Mouse (Mus musculus) neural tube, embryonic 12.5 days (tissue): Measurements from ENCODE around the gene Tob1. TPM values are rescaled to one million over a fixed set of nuclear protein-coding genes. Genes with fewer than 3 reads are reported as not detected.

Experiments
- ATAC-seq: fragments of 200-750 bp; cut with Nextera tagmentation; 2 replicates; pipeline ENCODE4 v1.8.0; 2017; ENCODE audit warnings: low read depth, mild to moderate bottlenecking, moderate TSS enrichment, moderate library complexity; ENCODE audit not compliant: low FRiP score
- H3K27ac ChIP-seq: fragments of 300-500 bp; sonication (generic); 2 replicates; pipeline ENCODE4 v1.5.1; 2016
- H3K27me3 ChIP-seq: fragments of 300-500 bp; sonication (generic); replicated peaks from 2 replicates; pipeline ENCODE4 v1.6.1; 2016; ENCODE audit warnings: mild to moderate bottlenecking
- H3K36me3 ChIP-seq: fragments of 300-500 bp; sonication (generic); 2 replicates; pipeline ENCODE4 v1.6.1; 2016; ENCODE audit warnings: mild to moderate bottlenecking
- H3K4me1 ChIP-seq: fragments of 300-500 bp; sonication (generic); 2 replicates; pipeline ENCODE4 v1.6.1; 2016
- H3K4me2 ChIP-seq: fragments of 300-500 bp; sonication (generic); replicated peaks from 2 replicates; pipeline ENCODE4 v1.6.1; 2016; ENCODE audit warnings: mild to moderate bottlenecking
- H3K4me3 ChIP-seq: fragments of 300-500 bp; sonication (generic); 2 replicates; pipeline ENCODE4 v1.5.1; 2016
- H3K9ac ChIP-seq: fragments of 300-500 bp; sonication (generic); 2 replicates; pipeline ENCODE4 v1.6.1; 2016; ENCODE audit warnings: mild to moderate bottlenecking
- H3K9me3 ChIP-seq: fragments of 300-500 bp; sonication (generic); 2 replicates; pipeline ENCODE4 v1.6.1; 2016; ENCODE audit warnings: mild to moderate bottlenecking
- WGBS: fragments of 180-500 bp; shearing (Covaris S2); methylation state at CpG from one replicate; pipeline ENCODE4 v1.1.7; 2016; 5-methylcytosine and 5-hydroxymethylcytosine counted together
- polyA plus RNA-seq: library from polyadenylated mRNA; unstranded; fragments of >200 nt; fragmentation: Nextera tagmentation; extraction: Ambion mirVana; gene quantifications from 2 replicates; pipeline ENCODE4 v1.2.1, GENCODE M21; 2016

Tob1 gene
- polyA plus RNA-seq, 1 experiment from 2014 or later, result 43.3 TPM

- WGBS, result 22% methylated on average over 1 of the region's 1 CpGs
- H3K9me3 ChIP-seq, result no peaks in the 10 kb centered on the region
- no peaks in the 10 kb centered on the region for H3K36me3 ChIP-seq
- no peak overlapping the region for H3K4me2 ChIP-seq
- H3K27ac ChIP-seq, result no peak overlapping the region
- no peaks in the 10 kb centered on the region for H3K4me1 ChIP-seq
- H3K27me3 ChIP-seq, result no peaks in the 10 kb centered on the region
- no peak overlapping the region for H3K4me3 ChIP-seq
- H3K9ac ChIP-seq, result no peak overlapping the region
- no peak for ATAC-seq
Measured at GRCm38 (mm10) chr11:94179768-94180167, 31.5 kb upstream of the Tob1 start.

GRCm38 (mm10) chr11:94180194-94180593, 31.1 kb upstream of the Tob1 start:
- Histone ChIP-seq H3K9me3 (no peaks in the 10 kb centered on the region), H3K9ac (no peak overlapping the region), H3K27ac (no peak overlapping the region), H3K36me3 (no peaks in the 10 kb centered on the region), H3K27me3 (no peaks in the 10 kb centered on the region), H3K4me1 (no peaks in the 10 kb centered on the region), H3K4me3 (no peak overlapping the region), H3K4me2 (no peak overlapping the region)
- 79% methylated on average over 4 of the region's 4 CpGs for WGBS
- ATAC-seq, result no peak

DNA sequence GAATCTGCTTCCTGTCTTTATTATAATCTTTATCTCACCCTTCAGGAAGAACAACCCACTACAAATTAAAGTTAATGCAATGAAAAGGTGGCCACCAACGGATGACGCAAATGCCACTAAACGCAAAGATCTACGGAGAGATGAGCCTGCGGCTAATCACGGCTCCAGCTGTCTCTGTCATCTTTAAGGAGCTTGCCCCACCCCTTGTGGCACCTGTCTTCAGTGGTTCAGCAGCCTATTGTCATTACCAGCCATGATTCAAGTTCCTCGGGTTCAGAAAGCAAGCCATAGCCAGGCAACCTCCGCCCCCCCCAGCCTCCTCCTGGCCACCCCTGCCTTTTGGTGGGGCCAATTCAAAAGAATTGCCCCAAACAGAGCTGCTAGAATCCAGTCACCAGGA, 29.6 kb upstream of the Tob1 start:
- no peaks in the 10 kb centered on the region for H3K36me3 ChIP-seq
- no peak overlapping the region for H3K27ac ChIP-seq
- H3K9ac ChIP-seq, result no peak overlapping the region
- no peak overlapping the region for H3K4me3 ChIP-seq
- no peaks in the 10 kb centered on the region for H3K9me3 ChIP-seq
- ATAC-seq, result no peak
- no peak overlapping the region for H3K4me2 ChIP-seq
- WGBS, result 90% methylated on average over 8 of the region's 8 CpGs
- H3K27me3 ChIP-seq, result no peaks in the 10 kb centered on the region
- no peaks in the 10 kb centered on the region for H3K4me1 ChIP-seq

DNA sequence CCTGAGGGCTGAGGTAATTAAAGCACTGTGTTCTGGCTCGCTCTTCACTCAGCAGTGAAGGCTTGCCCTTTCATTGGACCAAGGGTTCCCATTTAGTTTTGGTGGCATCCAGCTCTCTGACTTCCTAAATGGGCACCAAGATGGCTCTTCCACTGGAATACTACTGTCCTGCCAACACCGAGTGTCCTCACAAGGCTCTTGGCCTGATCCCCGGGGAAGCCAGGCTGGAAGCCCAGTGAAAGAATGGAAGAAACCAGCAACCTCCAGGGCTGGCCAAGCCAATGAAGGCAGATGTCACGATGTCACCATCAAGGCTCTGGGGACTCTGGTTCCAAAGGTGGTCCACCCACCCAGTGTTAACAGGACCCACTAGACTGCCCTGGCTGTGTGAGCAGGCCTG, 28.5 kb upstream of the Tob1 start:
- H3K27ac ChIP-seq, result no peak overlapping the region
- H3K9me3 ChIP-seq, result no peaks in the 10 kb centered on the region
- H3K9ac ChIP-seq, result no peak overlapping the region
- no peaks in the 10 kb centered on the region for H3K27me3 ChIP-seq
- ATAC-seq, result no peak
- no peak overlapping the region for H3K4me3 ChIP-seq
- H3K4me2 ChIP-seq, result no peak overlapping the region
- H3K4me1 ChIP-seq, result no peaks in the 10 kb centered on the region
- H3K36me3 ChIP-seq, result no peaks in the 10 kb centered on the region
- 93% methylated on average over 4 of the region's 4 CpGs for WGBS

- no peaks in the 10 kb centered on the region for H3K27me3 ChIP-seq
- no peak overlapping the region for H3K9ac ChIP-seq
- H3K4me3 ChIP-seq, result no peak overlapping the region
- H3K4me2 ChIP-seq, result no peak overlapping the region
- WGBS, result 90% methylated on average over 5 of the region's 5 CpGs
- no peaks in the 10 kb centered on the region for H3K9me3 ChIP-seq
- ATAC-seq, result no peak
- no peaks in the 10 kb centered on the region for H3K36me3 ChIP-seq
- H3K4me1 ChIP-seq, result no peaks in the 10 kb centered on the region
- no peak overlapping the region for H3K27ac ChIP-seq
Measured at GRCm38 (mm10) chr11:94183120-94183519, 28.1 kb upstream of the Tob1 start.

GRCm38 (mm10) chr11:94183671-94184070, 27.6 kb upstream of the Tob1 start:
- WGBS, result 79% methylated on average over 2 of the region's 2 CpGs
- Histone ChIP-seq H3K9me3 (no peaks in the 10 kb centered on the region), H3K27ac (no peak overlapping the region), H3K4me1 (no peaks in the 10 kb centered on the region), H3K9ac (no peak overlapping the region), H3K27me3 (no peaks in the 10 kb centered on the region), H3K4me2 (no peak overlapping the region), H3K36me3 (no peaks in the 10 kb centered on the region), H3K4me3 (no peak overlapping the region)
- ATAC-seq, result no peak

GRCm38 (mm10) chr11:94189579-94189978, 21.7 kb upstream of the Tob1 start:
- no peak overlapping the region for H3K4me2 ChIP-seq
- WGBS, result 58% methylated on average over 10 of the region's 10 CpGs
- H3K9me3 ChIP-seq, result no peaks in the 10 kb centered on the region
- no peak overlapping the region for H3K9ac ChIP-seq
- H3K4me1 ChIP-seq, result no peaks in the 10 kb centered on the region; the same call in 1 of the 2 replicates
- H3K27ac ChIP-seq, result no peak overlapping the region
- no peak overlapping the region for H3K4me3 ChIP-seq
- H3K27me3 ChIP-seq, result no peaks in the 10 kb centered on the region
- no peak for ATAC-seq
- no peaks in the 10 kb centered on the region for H3K36me3 ChIP-seq

- H3K9me3 ChIP-seq, result no peaks in the 10 kb centered on the region
- no peak overlapping the region for H3K9ac ChIP-seq
- H3K36me3 ChIP-seq, result no peaks in the 10 kb centered on the region
- H3K27me3 ChIP-seq, result no peaks in the 10 kb centered on the region
- no peak overlapping the region for H3K4me3 ChIP-seq
- no peak overlapping the region for H3K4me2 ChIP-seq
- H3K4me1 ChIP-seq, result peaks cover 4% of the 10 kb centered on the region
- ATAC-seq, result no peak
- 87% methylated on average over 5 of the region's 5 CpGs for WGBS
- H3K27ac ChIP-seq, result no peak overlapping the region
Measured at GRCm38 (mm10) chr11:94190665-94191064, 20.6 kb upstream of the Tob1 start.

- Histone ChIP-seq H3K4me2 (no peak overlapping the region), H3K27me3 (no peaks in the 10 kb centered on the region), H3K36me3 (no peaks in the 10 kb centered on the region), H3K9me3 (no peaks in the 10 kb centered on the region), H3K4me1 (peaks cover 4% of the 10 kb centered on the region), H3K27ac (no peak overlapping the region), H3K9ac (no peak overlapping the region), H3K4me3 (no peak overlapping the region)
- WGBS, result 74% methylated on average over 2 of the region's 2 CpGs
- no peak for ATAC-seq
Measured at GRCm38 (mm10) chr11:94193109-94193508, 18.1 kb upstream of the Tob1 start.

DNA sequence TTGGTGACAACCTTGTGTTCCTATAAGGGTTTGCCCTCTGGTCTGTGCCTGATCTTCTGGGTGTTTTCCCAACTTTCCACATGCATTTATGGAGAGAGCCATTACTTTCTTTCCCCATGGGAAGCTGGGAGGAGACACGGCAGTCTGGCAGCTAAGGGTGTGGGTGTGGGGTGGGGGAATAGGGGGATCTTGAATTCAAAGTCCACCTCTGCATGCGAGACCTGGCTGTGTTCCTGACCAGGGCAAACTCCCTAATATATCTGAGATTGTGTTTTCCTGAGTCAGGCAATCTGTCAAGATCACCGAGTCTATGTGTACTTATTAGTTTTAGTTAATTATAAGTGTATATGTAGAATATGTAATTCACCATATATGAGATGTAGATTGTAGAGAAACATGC, 14.9 kb upstream of the Tob1 start:
- Histone ChIP-seq H3K4me3 (no peak overlapping the region), H3K27me3 (no peaks in the 10 kb centered on the region), H3K27ac (no peak overlapping the region), H3K9me3 (no peaks in the 10 kb centered on the region), H3K4me1 (peaks cover 4% of the 10 kb centered on the region; the same call in 1 of the 2 replicates), H3K9ac (no peak overlapping the region), H3K36me3 (no peaks in the 10 kb centered on the region), H3K4me2 (no peak overlapping the region)
- 77% methylated on average over 3 of the region's 3 CpGs for WGBS
- no peak for ATAC-seq

- Histone ChIP-seq H3K36me3 (no peaks in the 10 kb centered on the region), H3K27me3 (no peaks in the 10 kb centered on the region), H3K27ac (no peak overlapping the region), H3K4me1 (peaks cover 4% of the 10 kb centered on the region; the same call in 1 of the 2 replicates), H3K9me3 (no peaks in the 10 kb centered on the region), H3K4me2 (no peak overlapping the region), H3K4me3 (no peak overlapping the region), H3K9ac (no peak overlapping the region)
- no peak for ATAC-seq
- WGBS, result 90% methylated on average over 7 of the region's 7 CpGs
Measured at GRCm38 (mm10) chr11:94198405-94199146, 12.7 kb upstream of the Tob1 start.

DNA sequence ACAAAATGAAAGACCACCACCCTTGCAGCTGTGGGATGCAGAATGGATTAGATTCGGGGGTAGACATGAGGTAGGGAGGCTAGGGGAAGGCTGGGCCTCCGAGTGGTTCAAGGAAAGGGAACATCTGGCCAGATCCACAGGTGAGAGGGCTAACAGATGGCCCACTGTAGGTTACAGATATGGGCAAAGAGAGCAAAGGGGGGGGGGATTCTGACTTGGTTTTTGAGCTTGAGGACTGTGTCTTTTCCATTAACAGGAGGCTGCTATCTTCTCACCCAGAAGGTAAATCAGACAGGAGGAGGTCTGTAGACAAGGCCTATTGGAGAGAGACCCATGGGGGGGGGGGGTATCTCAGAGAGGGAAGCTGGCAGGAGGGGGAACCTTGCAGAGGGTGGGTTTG, 11.5 kb upstream of the Tob1 start:
- H3K4me2 ChIP-seq, result no peak overlapping the region
- H3K9me3 ChIP-seq, result no peaks in the 10 kb centered on the region
- H3K36me3 ChIP-seq, result no peaks in the 10 kb centered on the region
- no peak for ATAC-seq
- no peak overlapping the region for H3K27ac ChIP-seq
- H3K9ac ChIP-seq, result no peak overlapping the region
- H3K27me3 ChIP-seq, result no peaks in the 10 kb centered on the region
- no peak overlapping the region for H3K4me3 ChIP-seq
- peaks cover 2% of the 10 kb centered on the region; the same call in 1 of the 2 replicates for H3K4me1 ChIP-seq
- 76% methylated on average over 2 of the region's 2 CpGs for WGBS

DNA sequence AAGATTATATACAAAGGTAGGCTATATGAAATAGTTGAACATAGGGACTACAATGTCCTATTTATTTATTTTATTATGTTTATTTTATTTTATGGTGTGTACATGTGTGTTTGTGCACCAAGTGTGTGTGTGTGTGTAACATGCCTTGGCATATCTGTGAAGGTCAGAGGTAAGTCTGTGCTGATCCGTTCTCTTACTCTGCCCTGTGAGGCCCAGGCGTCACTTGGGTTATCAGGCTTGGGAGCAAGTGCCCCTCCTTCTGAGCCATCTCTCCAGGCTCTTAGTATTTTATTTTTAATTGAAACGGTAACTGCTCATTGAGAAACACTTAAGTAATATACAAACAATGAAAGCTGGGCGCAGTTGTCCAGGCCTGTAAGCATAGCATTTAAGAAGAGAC, 10.8 kb upstream of the Tob1 start:
- ATAC-seq, result no peak
- H3K4me3 ChIP-seq, result no peak overlapping the region

More for the DNA sequence above, 10.8 kb upstream of the Tob1 start:
- WGBS, result 87% methylated on average over 4 of the region's 4 CpGs
- no peaks in the 10 kb centered on the region for H3K4me1 ChIP-seq
- H3K27ac ChIP-seq, result no peak overlapping the region
- H3K27me3 ChIP-seq, result no peaks in the 10 kb centered on the region
- no peaks in the 10 kb centered on the region for H3K9me3 ChIP-seq
- no peak overlapping the region for H3K4me2 ChIP-seq
- H3K9ac ChIP-seq, result no peak overlapping the region
- no peaks in the 10 kb centered on the region for H3K36me3 ChIP-seq
